Mouse (Mus musculus): ENCODE data around the gene Il27ra. TPM values are rescaled to one million over a fixed set of nuclear protein-coding genes. Genes with fewer than 3 reads are reported as not detected.
"Not testable (repeated sequence)": the region's sequence is repeated elsewhere in the genome, so short reads cannot be mapped to it uniquely, and the experiment has no call there.

The Il27ra gene
- total RNA-seq, 2 experiments from 2014 or later: 0.36 to 0.61 TPM

GRCm38 (mm10) chr8:83998231-83999056 is 43.9 kb downstream of the Il27ra start:
- peak overlapping the region; percentile 84 for H3K4me3 ChIP-seq
- peak; percentile 76 for DNase-seq
- H3K27ac ChIP-seq: peak overlapping the region; percentile 88
- peak; percentile 49 for TF ChIP-seq CTCF (IDR thresholded peaks at IDR 0.05)
- intact Hi-C loops (cut with DNase I): no loop called here

GRCm38 (mm10) chr8:83997511-83998141 is 44.8 kb downstream of the Il27ra start, which contains the start of gene Samd1:
TSS of gene Samd1 (plus strand) at chr8:83997672.
- intact Hi-C loops (cut with DNase I): no loop called here
- peak; percentile 75 for DNase-seq
- TF ChIP-seq CTCF (IDR thresholded peaks at IDR 0.05): no peak
- H3K27ac ChIP-seq: peak within 1 kb of the TSS; percentile 98
- H3K4me3 ChIP-seq: peak within 1 kb of the TSS; percentile 93

GRCm38 (mm10) chr8:83996567-83997505 is 45.6 kb downstream of the Il27ra start:
- DNase-seq: peak; percentile 97
- TF ChIP-seq CTCF (IDR thresholded peaks at IDR 0.05): no peak
- intact Hi-C loops (cut with DNase I): no loop called here

GRCm38 (mm10) chr8:83995973-83996372 is 46.4 kb downstream of the Il27ra start:
- TF ChIP-seq CTCF (IDR thresholded peaks at IDR 0.05): no peak
- Histone ChIP-seq H3K27ac (peak overlapping the region; percentile 98), H3K4me3 (peak overlapping the region; percentile 93)
- no peak for DNase-seq
- intact Hi-C loops (cut with DNase I): loop anchor here (2.0 kb wide), 1 partner anchor 15 kb away; no protein-coding TSS in a partner anchor

More at GRCm38 (mm10) chr8:83996567-83997505, 45.6 kb downstream of the Il27ra start:
- Histone ChIP-seq H3K4me3 (peak overlapping the region; percentile 93), H3K27ac (peak overlapping the region; percentile 98)

GRCm38 (mm10) chr8:83994030-83994429 is 48.4 kb downstream of the Il27ra start:
- H3K4me3 ChIP-seq: no peak overlapping the region
- intact Hi-C loops (cut with DNase I): loop anchor here (2.0 kb wide), 1 partner anchor 13 kb away; no protein-coding TSS in a partner anchor
- no peak for TF ChIP-seq CTCF (IDR thresholded peaks at IDR 0.05)
- no peak overlapping the region for H3K27ac ChIP-seq
- DNase-seq: no peak

GRCm38 (mm10) chr8:83992488-83992887 is 49.9 kb downstream of the Il27ra start:
- no peak for DNase-seq
- H3K4me3 ChIP-seq: no peak overlapping the region
- intact Hi-C loops (cut with DNase I): no loop called here

GRCm38 (mm10) chr8:83990170-83990569 is 52.2 kb downstream of the Il27ra start:
- intact Hi-C loops (cut with DNase I): no loop called here
- Histone ChIP-seq H3K27ac (no peak overlapping the region), H3K4me3 (no peak overlapping the region)
- no peak for DNase-seq
- no peak for TF ChIP-seq CTCF (IDR thresholded peaks at IDR 0.05)

More at GRCm38 (mm10) chr8:83992488-83992887, 49.9 kb downstream of the Il27ra start:
- H3K27ac ChIP-seq: no peak overlapping the region
- no peak for TF ChIP-seq CTCF (IDR thresholded peaks at IDR 0.05)

- intact Hi-C loops (cut with DNase I): no loop called here
- no peak for TF ChIP-seq CTCF (IDR thresholded peaks at IDR 0.05)
- DNase-seq: no peak
- H3K4me3 ChIP-seq: no peak overlapping the region
- H3K27ac ChIP-seq: no peak overlapping the region
These were observed 53.1 kb downstream of the Il27ra start for GRCm38 (mm10) chr8:83989243-83989642.

GRCm38 (mm10) chr8:83983222-83983621 is 59.2 kb downstream of the Il27ra start:
- H3K4me3 ChIP-seq; DNase-seq; intact Hi-C loops (cut with DNase I); H3K27ac ChIP-seq: not testable (repeated sequence)
- peak; percentile 31; the same call in 1 of the 2 replicates for TF ChIP-seq CTCF (IDR thresholded peaks at IDR 0.05)

GRCm38 (mm10) chr8:83982449-83982848 is 59.9 kb downstream of the Il27ra start:
- Histone ChIP-seq H3K4me3 (no peak overlapping the region), H3K27ac (no peak overlapping the region)
- intact Hi-C loops (cut with DNase I): no loop called here
- no peak for DNase-seq
- TF ChIP-seq CTCF (IDR thresholded peaks at IDR 0.05): no peak

GRCm38 (mm10) chr8:83981533-83981932 is 60.9 kb downstream of the Il27ra start:
- H3K4me3 ChIP-seq: no peak overlapping the region
- TF ChIP-seq CTCF (IDR thresholded peaks at IDR 0.05): no peak
- peak overlapping the region; percentile 92 for H3K27ac ChIP-seq
- DNase-seq: no peak
- intact Hi-C loops (cut with DNase I): loop anchor here (2.0 kb wide), 1 partner anchor 13 kb away; no protein-coding TSS in a partner anchor

- DNase-seq: peak; percentile 91
- H3K27ac ChIP-seq: peak overlapping the region; percentile 92
- peak overlapping the region; percentile 21; the same call in 1 of the 2 replicates for H3K4me3 ChIP-seq
- TF ChIP-seq CTCF (IDR thresholded peaks at IDR 0.05): peak; percentile 66
- intact Hi-C loops (cut with DNase I): loop anchor here (1.0 to 2.0 kb wide), 2 partner anchors 14 to 17 kb away; no protein-coding TSS in a partner anchor
These were observed 61.5 kb downstream of the Il27ra start for GRCm38 (mm10) chr8:83980845-83981244.

Small RNA genes within 50 kb of the gene (microRNA-seq; reads per million reads assigned to microRNA genes)
- gene Mir1199: 14.5 reads per million, percentile 12 among the genes with 10 or more reads in this experiment
- not detected for gene Mir709
- gene Mir8111: 5.8 reads per million

Other genes starting within 250 kb of the Il27ra start
- 10 to 100 TPM; 14.7 to 22.5 TPM for gene Adgrl1, start 142.5 kb downstream of the Il27ra start, total RNA-seq (2021)
- gene Gm10644, start 87.4 kb downstream of the Il27ra start, total RNA-seq (2021): under 1 TPM; 0.64 to 0.84 TPM
- gene Asf1b, start 87.1 kb downstream of the Il27ra start, total RNA-seq (2021): under 1 TPM; 0.23 to 0.42 TPM
- 100 to 1,000 TPM; 137 to 165 TPM for gene Prkaca, start 69.6 kb downstream of the Il27ra start, total RNA-seq (2021)
- gene Samd1, start 44.9 kb downstream of the Il27ra start, total RNA-seq (2021): 10 to 100 TPM; 15.1 to 19.8 TPM
- under 1 TPM in 1 of 2 experiments, not detected in 1; 0.48 TPM for gene 1700067K01Rik, start 41.1 kb downstream of the Il27ra start, total RNA-seq (2021)
- 1 to 10 TPM; 1.5 to 2.1 TPM for gene 2210011C24Rik, start 30.4 kb downstream of the Il27ra start, total RNA-seq (2021)
- gene Palm3, start 21.1 kb downstream of the Il27ra start, total RNA-seq (2021): under 1 TPM in 1 of 2 experiments, not detected in 1; 0.31 TPM
- not detected for gene Rln3, start 2.4 kb upstream of the Il27ra start, total RNA-seq (2021)
- gene Gm10643, start 22.5 kb upstream of the Il27ra start, total RNA-seq (2021): 1 to 10 TPM in 1 of 2 experiments, under 1 TPM in 1; 0.84 to 1.2 TPM
- 1 to 10 TPM; 4.4 to 4.7 TPM for gene Rfx1, start 24.2 kb upstream of the Il27ra start, total RNA-seq (2021)
- 1 to 10 TPM; 4.8 to 5.4 TPM for gene Dcaf15, start 62.2 kb upstream of the Il27ra start, total RNA-seq (2021)
- gene Podnl1, start 83.4 kb upstream of the Il27ra start, total RNA-seq (2021): not detected
- gene Cc2d1a, start 105.3 kb upstream of the Il27ra start, total RNA-seq (2021): 10 to 100 TPM; 16.8 to 18.6 TPM
- under 1 TPM; 0.28 to 0.50 TPM for gene 4930432K21Rik, start 105.4 kb upstream of the Il27ra start, total RNA-seq (2021)
- not detected for gene Nanos3, start 142.6 kb upstream of the Il27ra start, total RNA-seq (2021)
- 1 to 10 TPM; 5.2 to 8.6 TPM for gene Zswim4, start 194.5 kb upstream of the Il27ra start, total RNA-seq (2021)
- gene D8Ertd738e, start 207.1 kb upstream of the Il27ra start, total RNA-seq (2021): 100 to 1,000 TPM; 187 to 222 TPM
- gene Mri1, start 214.7 kb upstream of the Il27ra start, total RNA-seq (2021): 10 to 100 TPM; 14.0 to 15.9 TPM
- gene Ccdc130, start 227.8 kb upstream of the Il27ra start, total RNA-seq (2021): 1 to 10 TPM; 7.7 to 9.1 TPM

All from gastrocnemius, adult 2 months (tissue).